Mouse (Mus musculus) lung, embryonic 14.5 days (tissue): ENCODE results near the gene Lmod3. TPM values are rescaled to one million over a fixed set of nuclear protein-coding genes. Genes with fewer than 3 reads are reported as not detected.
A peak's percentile ranks its signal among the peaks of the same experiment; 100 is the strongest.

Source experiments
- ATAC-seq: fragments of 200-750 bp; cut with Nextera tagmentation; 2 replicates; pipeline ENCODE4 v1.8.0; 2017; ENCODE audit warnings: mild to moderate bottlenecking, moderate TSS enrichment, moderate library complexity; ENCODE audit not compliant: insufficient read depth
- DNase-seq: peaks from one replicate; pipeline ENCODE4 v3.0.0-alpha.2; 2015
- H3K27ac ChIP-seq: fragments of 300-500 bp; sonication (generic); 2 replicates; pipeline ENCODE4 v1.5.1; 2014; ENCODE audit warnings: low read depth, mild to moderate bottlenecking, moderate library complexity
- H3K27me3 ChIP-seq: fragments of 300-500 bp; sonication (generic); 2 replicates; pipeline ENCODE4 v1.6.1; 2014; ENCODE audit warnings: low read length, control low read depth; ENCODE audit not compliant: insufficient read depth
- H3K36me3 ChIP-seq: fragments of 300-500 bp; sonication (generic); 2 replicates; pipeline ENCODE4 v1.6.1; 2014; ENCODE audit warnings: control low read depth; ENCODE audit not compliant: insufficient read depth
- H3K4me1 ChIP-seq: fragments of 300-500 bp; sonication (generic); 2 replicates; pipeline ENCODE4 v1.6.1; 2014; ENCODE audit warnings: antibody characterized with exemption, control low read depth; ENCODE audit not compliant: insufficient read depth
- H3K4me2 ChIP-seq: fragments of 300-500 bp; sonication (generic); 2 replicates; pipeline ENCODE4 v1.6.1; 2014; ENCODE audit warnings: mild to moderate bottlenecking
- H3K4me3 ChIP-seq: fragments of 300-500 bp; sonication (generic); 2 replicates; pipeline ENCODE4 v1.5.1; 2014; ENCODE audit warnings: low read depth, low read length
- H3K9ac ChIP-seq: fragments of 300-500 bp; sonication (generic); 2 replicates; pipeline ENCODE4 v1.6.1; 2014
- H3K9me3 ChIP-seq: fragments of 300-500 bp; sonication (generic); 2 replicates; pipeline ENCODE4 v1.6.1; 2016; ENCODE audit warnings: low read depth, low read length, control low read depth
- CTCF ChIP-seq: IDR thresholded peaks from 2 replicates; pipeline ENCODE4 v1.5.1; 2016; ENCODE audit warnings: antibody characterized with exemption, low read depth
- WGBS: fragments of 180-500 bp; shearing (Covaris S2); extraction: QIAGEN DNeasy Blood & Tissue Kit; methylation state at CpG from one replicate; pipeline ENCODE4 v1.1.7; 2014; 5-methylcytosine and 5-hydroxymethylcytosine counted together
- polyA plus RNA-seq: library from polyadenylated mRNA; unstranded; fragments of >200 nt; fragmentation: Nextera tagmentation; extraction: Ambion mirVana; gene quantifications from 2 replicates; pipeline ENCODE4 v1.2.1, GENCODE M21; 2014

The Lmod3 gene
- polyA plus RNA-seq, 1 experiment from 2014 or later, result 0.11 TPM

GRCm38 (mm10) chr6:97275760-97276159, 23.2 kb upstream of the Lmod3 start:
- no peak overlapping the region for H3K27ac ChIP-seq
- H3K4me1 ChIP-seq, result peaks cover 3% of the 10 kb centered on the region; the same call in 1 of the 2 replicates
- H3K36me3 ChIP-seq, result no peaks in the 10 kb centered on the region
- no peak overlapping the region for H3K4me2 ChIP-seq
- TF ChIP-seq CTCF, result no peak
- ATAC-seq (no peak), DNase-seq (no peak)
- 56% methylated on average over 4 of the region's 4 CpGs for WGBS
- no peak overlapping the region for H3K9ac ChIP-seq
- H3K9me3 ChIP-seq, result no peaks in the 10 kb centered on the region
- no peaks in the 10 kb centered on the region for H3K27me3 ChIP-seq
- no peak overlapping the region for H3K4me3 ChIP-seq

GRCm38 (mm10) chr6:97273777-97274176, 21.2 kb upstream of the Lmod3 start:
- peaks cover 3% of the 10 kb centered on the region; the same call in 1 of the 2 replicates for H3K4me1 ChIP-seq
- no peaks in the 10 kb centered on the region for H3K36me3 ChIP-seq
- no peaks in the 10 kb centered on the region for H3K27me3 ChIP-seq
- no peaks in the 10 kb centered on the region for H3K9me3 ChIP-seq
- no peak for TF ChIP-seq CTCF
- WGBS, result 71% methylated on average over 3 of the region's 3 CpGs
- no peak for DNase-seq
- no peak overlapping the region for H3K4me2 ChIP-seq
- no peak overlapping the region for H3K27ac ChIP-seq
- H3K4me3 ChIP-seq, result no peak overlapping the region
- H3K9ac ChIP-seq, result no peak overlapping the region
- ATAC-seq, result no peak

GRCm38 (mm10) chr6:97273058-97273710, 20.6 kb upstream of the Lmod3 start:
- peak overlapping the region; percentile 52 for H3K27ac ChIP-seq
- no peak overlapping the region for H3K9ac ChIP-seq
- H3K4me1 ChIP-seq, result no peaks in the 10 kb centered on the region

GRCm38 (mm10) chr6:97272349-97272748, 19.8 kb upstream of the Lmod3 start:
- WGBS, result 50% methylated on average over 2 of the region's 2 CpGs
- Histone ChIP-seq H3K4me1 (no peaks in the 10 kb centered on the region), H3K27me3 (no peaks in the 10 kb centered on the region), H3K36me3 (no peaks in the 10 kb centered on the region), H3K27ac (peak overlapping the region; percentile 52), H3K4me3 (no peak overlapping the region), H3K9ac (no peak overlapping the region), H3K9me3 (no peaks in the 10 kb centered on the region), H3K4me2 (no peak overlapping the region)
- peak; percentile 69 for ATAC-seq
- DNase-seq, result peak; percentile 86
- no peak for TF ChIP-seq CTCF

More at GRCm38 (mm10) chr6:97273058-97273710, 20.6 kb upstream of the Lmod3 start:
- no peak for TF ChIP-seq CTCF
- Histone ChIP-seq H3K4me3 (no peak overlapping the region), H3K27me3 (no peaks in the 10 kb centered on the region), H3K4me2 (peak overlapping the region; percentile 21; the same call in 1 of the 2 replicates), H3K36me3 (no peaks in the 10 kb centered on the region), H3K9me3 (no peaks in the 10 kb centered on the region)
- DNase-seq (peak; percentile 77), ATAC-seq (peak; percentile 71)
- 47% methylated on average over 16 of the region's 16 CpGs for WGBS

- no peaks in the 10 kb centered on the region for H3K4me1 ChIP-seq
- DNase-seq (no peak), ATAC-seq (no peak)
- no peaks in the 10 kb centered on the region for H3K27me3 ChIP-seq
- H3K4me3 ChIP-seq, result no peak overlapping the region
- H3K4me2 ChIP-seq, result no peak overlapping the region
- H3K9ac ChIP-seq, result no peak overlapping the region
- WGBS, result 70% methylated on average over 11 of the region's 11 CpGs
- H3K9me3 ChIP-seq, result no peaks in the 10 kb centered on the region
- TF ChIP-seq CTCF, result no peak
- H3K27ac ChIP-seq, result no peak overlapping the region
- no peaks in the 10 kb centered on the region for H3K36me3 ChIP-seq
Measured at GRCm38 (mm10) chr6:97269596-97269995, 17.0 kb upstream of the Lmod3 start.

- Histone ChIP-seq H3K4me1 (no peaks in the 10 kb centered on the region), H3K4me3 (no peak overlapping the region), H3K4me2 (no peak overlapping the region), H3K9ac (no peak overlapping the region), H3K27me3 (no peaks in the 10 kb centered on the region), H3K9me3 (no peaks in the 10 kb centered on the region), H3K36me3 (no peaks in the 10 kb centered on the region), H3K27ac (no peak overlapping the region)
- WGBS, result 68% methylated on average over 2 of the region's 2 CpGs
- no peak for ATAC-seq
- TF ChIP-seq CTCF, result no peak
- DNase-seq, result no peak
Measured at GRCm38 (mm10) chr6:97267132-97267531, 14.6 kb upstream of the Lmod3 start.

GRCm38 (mm10) chr6:97266661-97267060, 14.1 kb upstream of the Lmod3 start:
- H3K4me3 ChIP-seq, result no peak overlapping the region
- H3K27ac ChIP-seq, result no peak overlapping the region
- no peak overlapping the region for H3K4me2 ChIP-seq
- H3K9ac ChIP-seq, result no peak overlapping the region
- WGBS, result 66% methylated on average over 4 of the region's 4 CpGs
- H3K36me3 ChIP-seq, result no peaks in the 10 kb centered on the region
- DNase-seq (no peak), ATAC-seq (no peak)
- H3K9me3 ChIP-seq, result no peaks in the 10 kb centered on the region
- TF ChIP-seq CTCF, result no peak
- H3K4me1 ChIP-seq, result no peaks in the 10 kb centered on the region
- no peaks in the 10 kb centered on the region for H3K27me3 ChIP-seq
